Mouse (Mus musculus) embryo, embryonic 11.5 days (tissue): ENCODE measurements around the gene Psme2.

Experiments
- DNase-seq: peaks from one replicate; pipeline ENCODE4 v3.0.0-alpha.2; 2012; ENCODE audit warnings: low read depth, low spot score

Psme2 gene

GRCm38 (mm10) chr14:55567496-55567895, 23.4 kb downstream of the Psme2 start:
- no peak for DNase-seq

- no peak for DNase-seq
Measured at GRCm38 (mm10) chr14:55565748-55566147, 25.2 kb downstream of the Psme2 start.

GRCm38 (mm10) chr14:55563249-55563648, 27.7 kb downstream of the Psme2 start:
- DNase-seq, result no peak

GRCm38 (mm10) chr14:55561860-55562259, 29.1 kb downstream of the Psme2 start:
- no peak for DNase-seq

- DNase-seq, result peak; percentile 97
Measured at GRCm38 (mm10) chr14:55560202-55561073, 30.5 kb downstream of the Psme2 start, which contains the start of gene A730061H03Rik. Gene A730061H03Rik, minus strand, starts transcription at chr14:55560406.

- peak; percentile 89 for DNase-seq
Measured at GRCm38 (mm10) chr14:55559799-55560201, 31.1 kb downstream of the Psme2 start, which contains the start of gene Dcaf11. Gene Dcaf11, plus strand, starts transcription at chr14:55560006.

GRCm38 (mm10) chr14:55558740-55559448, 32.0 kb downstream of the Psme2 start:
- DNase-seq, result no peak

GRCm38 (mm10) chr14:55557587-55557986, 33.3 kb downstream of the Psme2 start:
- no peak for DNase-seq

- no peak for DNase-seq
Measured at GRCm38 (mm10) chr14:55557003-55557402, 33.9 kb downstream of the Psme2 start.

GRCm38 (mm10) chr14:55555788-55556187, 35.1 kb downstream of the Psme2 start:
- no peak for DNase-seq

GRCm38 (mm10) chr14:55554635-55555034, 36.3 kb downstream of the Psme2 start:
- no peak for DNase-seq

GRCm38 (mm10) chr14:55551794-55552193, 39.1 kb downstream of the Psme2 start:
- no peak for DNase-seq

GRCm38 (mm10) chr14:55551347-55551746, 39.6 kb downstream of the Psme2 start:
- DNase-seq, result no peak

GRCm38 (mm10) chr14:55550191-55550590, 40.7 kb downstream of the Psme2 start:
- DNase-seq, result no peak

GRCm38 (mm10) chr14:55544334-55544733, 46.6 kb downstream of the Psme2 start:
- no peak for DNase-seq

- DNase-seq, result no peak
Measured at GRCm38 (mm10) chr14:55542268-55542667, 48.6 kb downstream of the Psme2 start.

GRCm38 (mm10) chr14:55540787-55541321, 50.1 kb downstream of the Psme2 start:
- no peak for DNase-seq

- DNase-seq, result peak; percentile 63
Measured at GRCm38 (mm10) chr14:55540067-55540786, 50.7 kb downstream of the Psme2 start, which contains the start of gene Pck2. Gene Pck2, plus strand, starts transcription at chr14:55540266.
